Mouse (Mus musculus): ENCODE results near the gene Gm47791.

Gm47791 gene

GRCm38 (mm10) chr1:82785546-82785945 is 14.5 kb upstream of the Gm47791 start:
- DNase-seq = no peak

GRCm38 (mm10) chr1:82783559-82783958 is 12.5 kb upstream of the Gm47791 start:
- DNase-seq = no peak

- no peak for DNase-seq
These were observed 8.4 kb upstream of the Gm47791 start for GRCm38 (mm10) chr1:82779388-82779966.

- no peak for DNase-seq
These were observed 4.2 kb upstream of the Gm47791 start for GRCm38 (mm10) chr1:82775293-82775692.

- DNase-seq = no peak
These were observed 2.2 kb upstream of the Gm47791 start for GRCm38 (mm10) chr1:82773208-82773607.

GRCm38 (mm10) chr1:82772428-82772827 is 1.4 kb upstream of the Gm47791 start:
- no peak for DNase-seq

- no peak for DNase-seq
These were observed 2.8 kb downstream of the Gm47791 start, which contains the start of gene Tm4sf20 for GRCm38 (mm10) chr1:82768269-82768668. Gene Tm4sf20, minus strand, starts transcription at chr1:82768461.

- DNase-seq = no peak
These were observed 4.4 kb downstream of the Gm47791 start for GRCm38 (mm10) chr1:82766641-82767040.

- no peak for DNase-seq
These were observed 4.8 kb downstream of the Gm47791 start for GRCm38 (mm10) chr1:82766227-82766626.

GRCm38 (mm10) chr1:82762274-82762673 is 8.8 kb downstream of the Gm47791 start:
- no peak for DNase-seq

GRCm38 (mm10) chr1:82761454-82762169 is 9.4 kb downstream of the Gm47791 start:
- no peak for DNase-seq

- DNase-seq = no peak
These were observed 11.5 kb downstream of the Gm47791 start for GRCm38 (mm10) chr1:82759520-82759919.

GRCm38 (mm10) chr1:82747714-82748452 is 23.2 kb downstream of the Gm47791 start:
- DNase-seq = no peak

GRCm38 (mm10) chr1:82746408-82746807 is 24.6 kb downstream of the Gm47791 start:
- DNase-seq = no peak

GRCm38 (mm10) chr1:82743962-82744361 is 27.1 kb downstream of the Gm47791 start:
- DNase-seq = no peak

GRCm38 (mm10) chr1:82741539-82741938 is 29.5 kb downstream of the Gm47791 start:
- DNase-seq = no peak

- DNase-seq = no peak
These were observed 33.0 kb downstream of the Gm47791 start for GRCm38 (mm10) chr1:82738066-82738465.

GRCm38 (mm10) chr1:82733357-82733756 is 37.7 kb downstream of the Gm47791 start:
- DNase-seq = no peak

GRCm38 (mm10) chr1:82726482-82726881 is 44.6 kb downstream of the Gm47791 start:
- no peak for DNase-seq

GRCm38 (mm10) chr1:82725875-82726185 is 45.2 kb downstream of the Gm47791 start:
- DNase-seq = no peak

- peak in 1 of 2 experiments; percentile 6 for DNase-seq
These were observed 45.8 kb downstream of the Gm47791 start for GRCm38 (mm10) chr1:82725026-82725874.

GRCm38 (mm10) chr1:82724339-82725025 is 46.6 kb downstream of the Gm47791 start, which contains the start of gene Mff:
Gene Mff, plus strand, starts transcription at chr1:82724890.
- DNase-seq = peak; percentile 81 to 88
